8 mouse cellular contexts compared by ENCODE assay signal in genomic region chr6:30172820-30173550, GRCm38 (mm10).
DNase-seq lines count a peak whose midpoint lies in the region; ATAC-seq and TF ChIP-seq lines count a peak whose summit lies in the region.

No protein-coding gene starts in this region.

- peak; percentile 44 to 65 for DNase-seq in adrenal gland, adult 18-20 months (ENCODE audit: low spot score in 2 of 2)
- no peak for DNase-seq in adrenal gland, adult 8-10 months
- no peak for DNase-seq in CH12.LX (ENCODE audit: extremely low read depth)
- DNase-seq in induced T-regulatory cell, adult 2 months (ENCODE audit: low read depth), result peak; percentile 58
- peak; percentile 40 for DNase-seq in liver, postnatal 0 days
- DNase-seq in yolk sac, embryonic 10.5 days (ENCODE audit: low spot score), result no peak

- TF ChIP-seq CTCF in CH12.LX (conservative IDR thresholded peaks at IDR 0.05 in 1 of 2, IDR thresholded peaks at IDR 0.05 in 1 of 2; ENCODE audit: low read depth in 2 of 2, low read length in 2 of 2), result peak in 1 of 2 experiments; percentile 44; a peak in 2 of 4 replicates
- peak; percentile 55 for TF ChIP-seq CTCF in liver, postnatal 0 days (IDR thresholded peaks at IDR 0.05; ENCODE audit: low read depth)

- no peak for TF ChIP-seq EP300 in CH12.LX (IDR thresholded peaks at IDR 0.05; ENCODE audit: low read length)
- TF ChIP-seq EP300 in liver, postnatal 0 days (IDR thresholded peaks at IDR 0.05; ENCODE audit: low read depth), result no peak

- no peak for TF ChIP-seq POLR2A in CH12.LX (IDR thresholded peaks at IDR 0.05; ENCODE audit: low read depth, low read length)

- H3K4me2 ChIP-seq in CH12.LX (ENCODE audit: insufficient read depth, low read depth, poor library complexity, severe bottlenecking), result peak overlapping the region; percentile 81
- H3K4me2 ChIP-seq in embryonic facial prominence, embryonic 13.5 days, result peak overlapping the region; percentile 65
- H3K4me2 ChIP-seq in liver, postnatal 0 days (ENCODE audit: low read depth, low read length), result peak overlapping the region; percentile 80
- H3K4me2 ChIP-seq in stomach, embryonic 14.5 days (replicated peaks; ENCODE audit: low read depth, low read length), result peak overlapping the region; percentile 44

- H3K27me3 ChIP-seq in CH12.LX (replicated peaks), result peaks cover 18% of the 10 kb centered on the region
- peaks cover 82% of the 10 kb centered on the region for H3K27me3 ChIP-seq in embryonic facial prominence, embryonic 13.5 days
- H3K27me3 ChIP-seq in liver, postnatal 0 days (ENCODE audit: insufficient read depth, low read length), result peaks cover 93% of the 10 kb centered on the region
- H3K27me3 ChIP-seq in stomach, embryonic 14.5 days (ENCODE audit: control insufficient read depth, insufficient read depth, low read length), result peaks cover 43% of the 10 kb centered on the region

- 2% methylated on average over 44 of the region's 44 CpGs for WGBS in embryonic facial prominence, embryonic 13.5 days
- 3% methylated on average over 44 of the region's 44 CpGs for WGBS in liver, postnatal 0 days (ENCODE audit: insufficient replicate concordance)
- WGBS in stomach, embryonic 14.5 days, result under 1% methylated on average over 42 of the region's 44 CpGs

- H3K79me2 ChIP-seq in CH12.LX (replicated peaks; ENCODE audit: control insufficient read depth, extremely low read depth, insufficient read depth, poor library complexity, severe bottlenecking), result no peaks in the 10 kb centered on the region

- dilution Hi-C loops in CH12.LX (cut with MboI; ENCODE audit: extremely low pct_ligation_motif_present, extremely low pct_unique_long_range_greater_than_20kb, low sequenced_read_pairs), result no loop called here

- peaks cover 27 to 62% of the 10 kb centered on the region in 2 experiments for H3K4me1 ChIP-seq in CH12.LX (ENCODE audit: control insufficient read depth in 1 of 2, insufficient read depth in 2 of 2)
- H3K4me1 ChIP-seq in embryonic facial prominence, embryonic 13.5 days, result peaks cover 85% of the 10 kb centered on the region
- H3K4me1 ChIP-seq in liver, postnatal 0 days (ENCODE audit: insufficient read depth), result peaks cover 36% of the 10 kb centered on the region
- peaks cover 13% of the 10 kb centered on the region for H3K4me1 ChIP-seq in stomach, embryonic 14.5 days (ENCODE audit: control insufficient read depth, insufficient read depth, low read length)

- H3K4me3 ChIP-seq in CH12.LX (replicated peaks in 1 of 3; ENCODE audit: low read depth in 2 of 3, low read length in 2 of 3, poor library complexity in 1 of 3), result peak overlapping the region; percentile 69 to 92 (median 78)
- peak overlapping the region; percentile 49 for H3K4me3 ChIP-seq in embryonic facial prominence, embryonic 13.5 days
- peak overlapping the region; percentile 50 for H3K4me3 ChIP-seq in liver, postnatal 0 days (ENCODE audit: low read depth, low read length)
- peak overlapping the region; percentile 32 for H3K4me3 ChIP-seq in stomach, embryonic 14.5 days (ENCODE audit: low read depth, low read length)

- in situ Hi-C loops in CH12.LX (cut with MboI; ENCODE audit: low pct_ligation_motif_present, low pct_unique_long_range_greater_than_20kb, low sequenced_read_pairs), result no loop called here

- H3K36me3 ChIP-seq in CH12.LX (replicated peaks in 1 of 2; ENCODE audit: control insufficient read depth in 1 of 2, insufficient read depth in 1 of 2, low read length in 1 of 2), result peaks cover 4 to 32% of the 10 kb centered on the region in 2 experiments
- no peaks in the 10 kb centered on the region for H3K36me3 ChIP-seq in embryonic facial prominence, embryonic 13.5 days
- no peaks in the 10 kb centered on the region for H3K36me3 ChIP-seq in liver, postnatal 0 days (replicated peaks; ENCODE audit: insufficient read depth, low read length)
- H3K36me3 ChIP-seq in stomach, embryonic 14.5 days (ENCODE audit: control insufficient read depth, insufficient read depth, low read length), result no peaks in the 10 kb centered on the region

- peak overlapping the region; percentile 43 for H3K9ac ChIP-seq in CH12.LX (ENCODE audit: insufficient read depth, low read depth)
- peak overlapping the region; percentile 71 for H3K9ac ChIP-seq in embryonic facial prominence, embryonic 13.5 days
- 0 out of 2 replicates have a peak overlapping the region, but pooled peaks have one; percentile 21 for H3K9ac ChIP-seq in liver, postnatal 0 days (replicated peaks)
- peak overlapping the region; percentile 36; the same call in 1 of the 2 replicates for H3K9ac ChIP-seq in stomach, embryonic 14.5 days (replicated peaks; ENCODE audit: low read depth, low read length)

- peak overlapping the region; percentile 20; the same call in 1 of the 2 replicates for H3K27ac ChIP-seq in CH12.LX (ENCODE audit: insufficient read depth, low read depth)
- H3K27ac ChIP-seq in embryonic facial prominence, embryonic 13.5 days, result peak overlapping the region; percentile 82
- no peak overlapping the region for H3K27ac ChIP-seq in liver, postnatal 0 days (ENCODE audit: low read depth)
- H3K27ac ChIP-seq in stomach, embryonic 14.5 days (ENCODE audit: low read length), result peak overlapping the region; percentile 52; the same call in 1 of the 2 replicates

- no peak for ATAC-seq in embryonic facial prominence, embryonic 13.5 days (ENCODE audit: insufficient number of reproducible peaks, insufficient read depth, low FRiP score, low TSS enrichment, low read depth)
- ATAC-seq in liver, postnatal 0 days, result no peak
- ATAC-seq in stomach, embryonic 14.5 days (ENCODE audit: insufficient number of reproducible peaks, insufficient read depth, low FRiP score, low read depth), result 0 out of 2 replicates have a peak, but pooled peaks have one; percentile 1

- no peak for TF ChIP-seq RAD21 in CH12.LX (IDR thresholded peaks at IDR 0.05; ENCODE audit: low read depth, low read length)

- no peaks in the 10 kb centered on the region for H3K9me3 ChIP-seq in CH12.LX (replicated peaks; ENCODE audit: low read length)
- H3K9me3 ChIP-seq in embryonic facial prominence, embryonic 13.5 days, result no peaks in the 10 kb centered on the region
- H3K9me3 ChIP-seq in liver, postnatal 0 days (ENCODE audit: low read length), result no peaks in the 10 kb centered on the region
- H3K9me3 ChIP-seq in stomach, embryonic 14.5 days (ENCODE audit: control insufficient read depth, low read depth, low read length), result no peaks in the 10 kb centered on the region

TF ChIP-seq in CH12.LX, 34 proteins besides CTCF, POLR2A, EP300 and RAD21:
- TF ChIP-seq MEF2A (IDR thresholded peaks at IDR 0.05; ENCODE audit: borderline replicate concordance, low read depth, low read length) (no peak), HCFC1 (IDR thresholded peaks at IDR 0.05; ENCODE audit: low read depth, low read length) (no peak), USF2 (conservative IDR thresholded peaks at IDR 0.05; ENCODE audit: low read depth, low read length) (no peak), TBP (conservative IDR thresholded peaks at IDR 0.05; ENCODE audit: low read depth, low read length) (no peak), MAFK (IDR thresholded peaks at IDR 0.05; ENCODE audit: insufficient replicate concordance, low read length) (no peak), TCF12 (IDR thresholded peaks at IDR 0.05; ENCODE audit: low read depth, low read length) (0 out of 2 replicates have a peak, but pooled peaks have one; percentile 4)

Comparison
In these comparisons a context has a peak if more than half of its experiments do, and no peak if none do; other contexts are left out.
1. DNase-seq: peak in adrenal gland, adult 18-20 months (2 of 2), induced T-regulatory cell, adult 2 months (single experiment) and liver, postnatal 0 days (single experiment); none in adrenal gland, adult 8-10 months (single experiment), CH12.LX (single experiment) and yolk sac, embryonic 10.5 days (single experiment).
2. H3K9ac ChIP-seq: peak in every context shown above with its lines; median percentile 71 in embryonic facial prominence, embryonic 13.5 days; 43 in CH12.LX; 36 in stomach, embryonic 14.5 days; 21 in liver, postnatal 0 days.
3. Peak in every context shown above with its lines, with median percentiles within 50 percentile points of each other: H3K4me2 ChIP-seq and H3K4me3 ChIP-seq.